Mouse (Mus musculus): ENCODE measurements around the gene Tas2r115.

DNA sequence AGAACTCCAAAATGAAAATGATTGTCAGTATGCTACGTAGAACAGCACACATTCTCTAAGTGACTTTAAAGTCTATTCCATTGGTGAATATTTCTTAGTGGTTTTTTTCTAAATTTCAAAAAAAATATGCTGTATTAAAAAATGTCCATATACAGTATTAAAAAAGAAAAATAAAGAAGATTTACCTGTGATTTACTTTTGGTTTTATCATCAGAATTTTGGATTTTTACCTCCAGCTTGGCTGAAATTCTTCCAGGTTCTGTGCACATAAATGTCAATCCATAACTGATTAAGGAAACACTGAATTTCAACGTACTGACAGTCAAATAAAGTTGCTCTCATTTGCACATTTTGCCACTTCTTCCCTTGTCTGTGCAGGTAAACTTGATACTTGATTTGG is at the start of gene Tas2r115:
- no peak for TF ChIP-seq FLI1 (IDR thresholded peaks at IDR 0.05; ENCODE audit: low read length)
- TF ChIP-seq GATA1 (IDR thresholded peaks at IDR 0.05; ENCODE audit: borderline replicate concordance, low read length) = no peak

Measured in megakaryocyte, embryonic 14.5 days (primary cell).